ENCODE assay signal across 37 mouse cellular contexts in genomic region chr11:70807630-70808029, GRCm38 (mm10). TPM values are rescaled to one million over a fixed set of nuclear protein-coding genes. Genes with fewer than 3 reads are reported as not detected.
"Had no signal": no experiment of that assay in that cellular context is flagged by ENCODE, and none has a peak within 500 bp of the region (broad histone marks: within the 10 kb centered on the region; RNA-seq: fewer than 3 reads in every experiment).

No protein-coding gene starts in this region.

- H3K9me3 ChIP-seq: limb, embryonic 10.5 days; limb, embryonic 12.5 days; limb, embryonic 13.5 days; limb, embryonic 15.5 days; liver, embryonic 12.5 days; liver, embryonic 13.5 days; liver, embryonic 15.5 days; lung, embryonic 15.5 days; midbrain, embryonic 10.5 days; midbrain, embryonic 12.5 days; midbrain, embryonic 13.5 days; midbrain, embryonic 15.5 days had no signal

- H3K27ac ChIP-seq: left cerebral cortex, adult 2 months; limb, embryonic 10.5 days; limb, embryonic 12.5 days; limb, embryonic 13.5 days; limb, embryonic 15.5 days; liver, embryonic 12.5 days; liver, embryonic 13.5 days; liver, embryonic 14.5 days; liver, embryonic 15.5 days; lung, embryonic 15.5 days; macrophage; midbrain, embryonic 10.5 days; midbrain, embryonic 12.5 days; midbrain, embryonic 13.5 days; midbrain, embryonic 15.5 days had no signal

- H3K27me3 ChIP-seq: limb, embryonic 12.5 days; limb, embryonic 13.5 days; lung, embryonic 15.5 days; midbrain, embryonic 12.5 days; midbrain, embryonic 13.5 days; midbrain, embryonic 15.5 days had no signal

- H3K9ac ChIP-seq: limb, embryonic 12.5 days; limb, embryonic 13.5 days; limb, embryonic 15.5 days; liver, embryonic 12.5 days; liver, embryonic 13.5 days; liver, embryonic 14.5 days; liver, embryonic 15.5 days; liver, postnatal 0 days; lung, embryonic 14.5 days; lung, embryonic 15.5 days; midbrain, embryonic 12.5 days; midbrain, embryonic 13.5 days; midbrain, embryonic 15.5 days had no signal

- H3K4me2 ChIP-seq: limb, embryonic 12.5 days; limb, embryonic 13.5 days; limb, embryonic 15.5 days; liver, embryonic 11.5 days; liver, embryonic 12.5 days; liver, embryonic 13.5 days; liver, embryonic 15.5 days; lung, embryonic 14.5 days; lung, embryonic 15.5 days; midbrain, embryonic 11.5 days; midbrain, embryonic 12.5 days; midbrain, embryonic 13.5 days; midbrain, embryonic 15.5 days had no signal

- H3K36me3 ChIP-seq: limb, embryonic 10.5 days; limb, embryonic 12.5 days; limb, embryonic 13.5 days; limb, embryonic 15.5 days; liver, embryonic 12.5 days; liver, embryonic 13.5 days; liver, embryonic 15.5 days; lung, embryonic 15.5 days; midbrain, embryonic 10.5 days; midbrain, embryonic 12.5 days; midbrain, embryonic 13.5 days; midbrain, embryonic 15.5 days had no signal

- H3K4me1 ChIP-seq: limb, embryonic 12.5 days; limb, embryonic 13.5 days; limb, embryonic 15.5 days; midbrain, embryonic 12.5 days; midbrain, embryonic 15.5 days had no signal

- ATAC-seq: liver, embryonic 12.5 days; liver, postnatal 0 days; midbrain, embryonic 13.5 days; midbrain, embryonic 15.5 days; midbrain, embryonic 16.5 days had no signal

- DNase-seq: left cerebral cortex, postnatal 4 days; liver; liver, embryonic 13.5 days; liver, postnatal 0 days; lung, adult 18-20 months; lung, adult 2 months; lung, embryonic 14.5 days; lung, postnatal 10 days; lung, postnatal 14 days; lung, postnatal 36 days; lung, postnatal 4 days; midbrain, embryonic 14.5 days had no signal

- H3K4me3 ChIP-seq: left cerebral cortex, adult 2 months; limb, embryonic 10.5 days; limb, embryonic 12.5 days; limb, embryonic 13.5 days; limb, embryonic 15.5 days; liver, embryonic 12.5 days; liver, embryonic 13.5 days; liver, embryonic 15.5 days; lung, embryonic 15.5 days; megakaryocyte, embryonic 14.5 days; midbrain, embryonic 10.5 days; midbrain, embryonic 12.5 days; midbrain, embryonic 13.5 days; midbrain, embryonic 15.5 days had no signal

RNA-seq across cellular contexts. Expression of gene Scimp, which starts 4.8 kb away (rescaled TPM):
- total RNA-seq: left cerebral cortex, adult 18-20 months; left cerebral cortex, adult 2 months; left cerebral cortex, postnatal 10 days; left cerebral cortex, postnatal 14 days; left cerebral cortex, postnatal 25 days; left cerebral cortex, postnatal 36 days; left cerebral cortex, postnatal 4 days; midbrain, postnatal 0 days had no signal
- polyA plus RNA-seq: limb, embryonic 11.5 days; limb, embryonic 12.5 days; lung, embryonic 14.5 days; midbrain, embryonic 10.5 days; midbrain, embryonic 11.5 days; midbrain, embryonic 12.5 days; midbrain, embryonic 15.5 days; midbrain, embryonic 16.5 days; midbrain, postnatal 0 days had no signal
